Mouse (Mus musculus) frontal cortex, postnatal 10 days (tissue): ENCODE results near the gene Rxfp2.

Experiments used
- DNase-seq, 2 experiments: peaks; one replicate each; pipeline ENCODE4 v3.0.0; 2022; ENCODE audit warnings: low spot score in 2 of 2, mixed read lengths in 1 of 2

The Rxfp2 gene

DNA sequence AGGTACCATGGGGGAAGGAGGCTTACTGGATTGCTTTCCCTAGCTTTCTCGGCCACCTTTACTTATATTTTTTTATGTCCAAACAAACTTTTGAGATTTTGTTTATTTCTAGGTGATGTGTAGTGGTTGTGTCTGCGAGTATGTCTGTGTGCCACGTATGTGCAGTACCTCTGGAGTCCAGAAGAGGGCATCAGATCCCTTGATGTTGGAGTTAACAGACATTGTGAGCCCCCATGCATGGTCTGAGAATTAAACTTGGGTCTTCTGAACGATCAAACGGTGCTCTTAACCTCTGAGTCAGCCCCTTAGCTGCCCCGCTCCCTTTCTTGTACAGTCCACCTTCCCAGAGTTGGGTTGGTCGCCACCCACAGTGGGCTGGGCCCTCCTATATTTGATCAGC, 95.5 kb downstream of the Rxfp2 start:
- peak in 1 of 2 experiments; percentile 40 for DNase-seq

GRCm38 (mm10) chr5:150114778-150115177, 96.3 kb downstream of the Rxfp2 start:
- DNase-seq, result no peak

DNA sequence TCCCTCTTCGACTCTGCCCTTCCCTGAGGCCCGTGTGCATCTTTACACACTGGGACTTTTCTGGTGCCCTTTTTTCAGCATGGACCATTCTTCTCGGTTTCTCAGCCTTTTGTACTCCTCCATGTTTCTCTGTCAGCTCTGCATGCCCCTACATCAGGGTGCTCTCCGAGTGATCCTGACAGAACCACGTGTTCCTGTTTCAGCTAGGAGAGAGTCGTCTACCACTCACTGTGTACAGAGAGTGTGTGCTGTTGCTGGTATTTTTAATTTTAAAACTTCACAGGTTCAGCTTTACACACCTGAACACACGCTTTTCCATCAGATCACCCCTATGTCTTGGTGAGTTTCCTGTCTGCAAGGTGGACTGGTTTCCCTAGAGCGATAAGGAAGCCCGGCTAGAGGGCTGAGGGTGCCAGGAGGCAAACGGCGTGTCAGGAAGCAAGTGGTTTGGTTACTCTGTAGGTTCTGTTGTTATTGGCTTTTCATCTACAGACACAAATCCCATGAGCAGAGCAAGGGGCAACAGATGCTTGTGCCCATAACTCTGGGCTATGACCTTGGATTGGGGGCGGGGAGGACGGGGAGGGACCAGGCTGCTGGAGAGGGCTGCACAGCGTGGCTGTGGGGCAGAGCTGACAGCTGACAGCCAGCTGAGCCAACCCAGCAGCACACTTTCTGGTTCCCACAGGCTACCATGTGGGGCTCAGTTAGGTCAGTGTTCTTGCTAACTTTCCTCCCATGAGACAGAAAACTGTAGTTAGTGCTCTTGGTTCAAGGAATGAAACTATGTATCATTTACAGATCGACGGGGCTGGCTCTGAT, 97.0 kb downstream of the Rxfp2 start:
- no peak for DNase-seq

DNA sequence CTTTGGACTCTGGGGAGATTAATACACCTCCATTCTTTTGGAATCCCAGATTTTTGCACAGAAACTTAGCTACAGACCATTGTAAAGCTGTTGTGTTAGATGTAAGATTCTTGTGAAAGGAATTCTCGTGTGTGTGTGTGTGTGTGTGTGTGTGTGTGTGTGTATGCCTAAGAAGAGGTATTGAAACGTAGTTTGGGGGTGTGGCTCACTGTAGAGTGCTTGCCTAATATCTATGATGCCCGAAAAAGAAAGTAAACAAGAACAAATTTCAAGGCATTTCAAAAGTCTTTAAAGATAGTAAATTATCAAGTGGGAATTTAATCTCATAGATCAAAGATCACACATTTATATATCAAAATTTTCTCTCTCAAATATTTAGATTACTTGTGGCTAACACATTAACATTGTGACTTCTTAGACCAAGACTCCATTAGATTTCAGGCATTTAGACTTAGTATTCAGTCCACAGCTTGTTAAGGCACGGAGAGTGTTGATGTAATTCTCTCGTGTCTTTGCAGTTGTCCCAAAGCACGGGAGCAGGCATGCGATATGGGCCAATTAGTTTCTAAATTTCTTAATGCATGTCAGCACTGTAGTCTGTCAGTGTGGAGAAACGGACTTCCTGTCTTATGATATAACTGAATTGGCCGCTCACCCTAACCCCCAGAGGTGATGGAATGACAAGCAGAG, 97.9 kb downstream of the Rxfp2 start:
- DNase-seq, result no peak

DNA sequence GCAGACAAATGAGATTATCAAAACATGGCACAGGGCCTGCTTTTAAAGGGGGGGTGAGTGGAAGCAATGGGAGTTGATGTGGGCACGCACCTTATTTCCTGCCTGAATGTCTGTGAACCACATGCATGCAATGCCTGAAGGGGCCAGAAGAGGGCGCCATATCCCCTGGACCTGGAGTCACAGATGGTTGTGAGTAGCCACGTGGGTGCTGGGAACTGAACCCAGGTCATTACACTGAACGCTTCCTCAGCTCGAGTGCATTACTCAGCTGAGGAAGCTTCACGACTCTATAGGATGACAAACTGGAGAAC, 98.4 kb downstream of the Rxfp2 start:
- no peak for DNase-seq

DNA sequence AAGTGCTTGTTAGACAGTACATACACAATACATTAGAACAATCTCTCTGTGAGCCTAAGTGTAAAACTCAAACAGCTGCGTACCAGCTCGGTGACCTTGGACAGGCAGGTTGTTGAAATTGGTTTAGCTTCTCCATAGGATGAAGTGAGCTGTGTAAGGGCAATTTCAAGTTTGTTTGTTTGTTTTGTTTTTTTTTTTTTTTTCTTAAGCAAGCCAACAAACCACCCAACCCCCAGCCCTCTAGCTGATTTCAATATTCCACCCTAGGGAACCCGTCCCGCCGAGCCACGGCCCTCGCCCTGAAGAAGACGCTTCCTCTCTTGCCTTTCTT, 99.6 kb downstream of the Rxfp2 start:
- DNase-seq, result no peak

GRCm38 (mm10) chr5:150118455-150119241, 100.2 kb downstream of the Rxfp2 start, which contains the start of gene Fry:
TSS of gene Fry (plus strand) at chr5:150118645.
- peak; percentile 94 to 95 for DNase-seq

GRCm38 (mm10) chr5:150120676-150121075, 102.2 kb downstream of the Rxfp2 start:
- no peak for DNase-seq

GRCm38 (mm10) chr5:150122095-150122494, 103.6 kb downstream of the Rxfp2 start:
- DNase-seq, result no peak

DNA sequence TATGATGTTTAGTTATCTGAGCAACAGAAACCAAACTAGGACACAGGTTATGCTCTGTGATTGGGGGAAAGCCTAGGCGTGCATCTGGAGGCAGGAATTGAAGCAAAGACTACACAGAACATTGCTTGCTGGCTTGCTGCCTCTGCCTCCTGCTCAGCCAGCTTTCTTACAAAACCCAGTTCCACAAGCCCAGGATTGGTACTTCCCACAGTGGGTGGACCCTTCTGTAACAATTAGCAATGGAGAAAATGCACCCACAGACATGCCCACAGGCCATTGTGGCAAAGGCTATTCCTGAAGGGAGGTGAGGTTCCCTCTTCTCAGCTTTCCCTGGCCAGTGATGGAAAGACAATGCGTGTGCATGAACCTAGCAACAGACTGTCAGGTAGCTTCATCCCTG, 104.1 kb downstream of the Rxfp2 start:
- no peak for DNase-seq

DNA sequence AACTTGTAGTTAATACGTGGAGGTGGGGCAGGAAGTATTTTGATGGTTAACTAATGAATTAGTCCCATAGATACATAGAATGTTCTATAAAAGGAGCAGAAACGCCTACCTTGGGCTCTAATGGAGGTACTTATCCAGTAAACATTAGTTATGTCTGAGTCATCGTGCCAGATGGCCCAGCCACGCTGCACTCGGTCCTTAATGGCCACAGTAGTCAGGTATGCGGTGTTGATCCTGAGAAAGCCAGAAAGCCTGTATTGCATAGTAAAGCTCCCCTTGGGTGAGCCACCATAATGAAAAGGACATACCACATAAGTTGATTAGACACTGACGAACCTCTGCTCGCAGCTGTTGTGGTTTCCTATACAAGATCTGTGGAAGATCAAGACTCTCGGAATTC, 107.4 kb downstream of the Rxfp2 start:
- DNase-seq, result no peak

DNA sequence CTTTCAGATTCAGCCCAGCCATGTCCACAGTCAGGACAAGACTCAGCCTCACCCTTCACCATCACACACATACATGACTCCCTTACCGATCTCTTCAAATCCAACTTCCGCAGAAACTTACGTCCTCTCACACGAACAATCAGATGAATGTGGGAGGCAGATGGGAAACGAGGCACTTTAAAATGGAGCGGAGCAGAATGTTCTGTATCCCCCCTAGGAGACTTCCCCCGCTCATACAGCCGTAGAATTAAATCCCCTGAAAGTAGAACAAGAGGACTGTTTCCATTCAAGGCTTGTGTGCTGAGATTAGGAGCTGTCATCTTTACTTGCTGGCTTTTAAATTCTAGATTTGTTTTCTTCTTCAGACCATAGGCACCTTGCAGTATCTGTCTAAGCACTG, 110.0 kb downstream of the Rxfp2 start:
- no peak for DNase-seq

DNA sequence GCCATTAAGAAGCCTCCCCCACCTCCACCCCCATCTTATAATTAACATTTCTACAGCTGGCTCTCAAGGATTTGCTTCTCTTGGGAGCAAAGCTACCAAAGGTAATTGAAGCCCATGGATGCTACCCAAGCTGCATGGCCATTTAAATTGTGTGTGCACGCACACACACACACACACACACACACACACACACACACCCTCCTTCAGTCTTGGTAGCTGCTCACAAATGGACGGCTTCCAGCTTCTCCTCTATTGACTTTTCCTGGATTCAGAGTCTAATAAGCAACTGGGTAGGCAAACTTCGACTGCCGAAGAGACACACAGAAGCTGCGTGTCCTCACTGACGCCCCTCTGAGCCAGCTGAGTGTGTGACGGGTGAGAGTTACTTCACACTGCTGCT, 111.7 kb downstream of the Rxfp2 start:
- no peak for DNase-seq

DNA sequence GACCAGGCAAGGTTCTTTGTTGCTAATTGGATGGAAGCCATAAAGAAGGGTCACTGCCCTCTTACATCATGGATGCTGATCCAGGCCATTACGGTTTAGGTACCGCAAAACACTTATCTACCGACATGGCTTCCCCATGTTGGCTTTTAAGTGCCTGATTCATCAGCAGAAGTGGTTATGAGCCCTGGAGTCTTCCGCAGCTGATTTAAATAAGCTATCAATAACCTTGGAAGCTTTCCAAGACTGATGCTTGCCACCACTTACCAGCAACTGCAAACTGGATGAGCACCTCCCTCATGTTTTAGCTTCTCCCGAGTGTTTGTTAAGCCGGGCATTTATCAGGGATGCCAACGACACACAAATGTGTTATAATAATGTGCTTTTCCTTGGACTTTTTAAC, 112.7 kb downstream of the Rxfp2 start:
- DNase-seq, result no peak
